Mouse (Mus musculus): ENCODE measurements around the gene Shld1. TPM values are rescaled to one million over a fixed set of nuclear protein-coding genes. Genes with fewer than 3 reads are reported as not detected.

Gene Shld1
- 13.7 and 15.2 TPM in 2 replicates for polyA plus RNA-seq (2015; fragmentation: Nextera tagmentation; extraction: Ambion mirVana)

GRCm38 (mm10) chr2:132686756-132687737, at the start of gene Shld1:
Shld1 (plus strand) TSS chr2:132686931.
- Histone ChIP-seq H3K9me3 (ENCODE audit: control insufficient read depth, low read length) (no peaks in the 10 kb centered on the region), H3K9ac (ENCODE audit: low read depth, low read length) (peak within 1 kb of the TSS; percentile 65), H3K4me1 (ENCODE audit: control insufficient read depth, insufficient read depth, low read length) (peaks cover 3% of the 10 kb centered on the region; the same call in 1 of the 2 replicates), H3K27me3 (replicated peaks; ENCODE audit: control insufficient read depth, insufficient read depth, low read length) (no peaks in the 10 kb centered on the region), H3K36me3 (ENCODE audit: control insufficient read depth, insufficient read depth, low read length) (no peaks in the 10 kb centered on the region), H3K27ac (ENCODE audit: low read length) (peak within 1 kb of the TSS; percentile 78), H3K4me3 (ENCODE audit: low read length) (peak within 1 kb of the TSS; percentile 60), H3K4me2 (ENCODE audit: low read depth, low read length) (peak within 1 kb of the TSS; percentile 57)
- WGBS = 6% methylated on average over 33 of the region's 33 CpGs
- ATAC-seq = peak; percentile 94

- no peak for ATAC-seq
- WGBS = 89% methylated on average over 6 of the region's 6 CpGs
- Histone ChIP-seq H3K4me2 (ENCODE audit: low read depth, low read length) (no peak overlapping the region), H3K9me3 (ENCODE audit: control insufficient read depth, low read length) (no peaks in the 10 kb centered on the region), H3K4me1 (ENCODE audit: control insufficient read depth, insufficient read depth, low read length) (no peaks in the 10 kb centered on the region), H3K27ac (ENCODE audit: low read length) (no peak overlapping the region), H3K27me3 (replicated peaks; ENCODE audit: control insufficient read depth, insufficient read depth, low read length) (no peaks in the 10 kb centered on the region), H3K36me3 (ENCODE audit: control insufficient read depth, insufficient read depth, low read length) (no peaks in the 10 kb centered on the region), H3K9ac (ENCODE audit: low read depth, low read length) (no peak overlapping the region), H3K4me3 (ENCODE audit: low read length) (no peak overlapping the region)
Measured at GRCm38 (mm10) chr2:132638306-132638705, 48.4 kb upstream of the Shld1 start.

DNA sequence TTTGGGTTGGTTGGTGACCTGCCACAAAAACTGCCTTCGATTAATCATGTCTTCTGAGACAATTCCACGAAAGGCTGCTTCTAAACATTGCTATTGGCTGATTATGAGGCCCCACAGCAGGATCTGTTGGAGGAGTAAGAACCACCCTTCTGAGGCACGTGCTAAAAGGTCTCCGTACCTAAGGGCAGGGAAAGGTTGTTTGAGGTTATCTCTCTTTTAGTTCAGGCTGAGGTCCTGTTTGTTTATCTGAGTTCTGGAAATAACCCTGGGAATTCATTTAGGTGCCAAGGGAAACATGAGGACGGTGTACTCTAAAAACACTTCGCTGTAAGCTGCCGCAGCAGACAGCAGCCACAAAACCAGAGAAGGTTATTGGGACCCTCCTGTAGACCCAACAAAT, 47.4 kb upstream of the Shld1 start:
- no peaks in the 10 kb centered on the region for H3K4me1 ChIP-seq (ENCODE audit: control insufficient read depth, insufficient read depth, low read length)
- H3K9ac ChIP-seq (ENCODE audit: low read depth, low read length) = no peak overlapping the region
- H3K4me3 ChIP-seq (ENCODE audit: low read length) = no peak overlapping the region
- H3K9me3 ChIP-seq (ENCODE audit: control insufficient read depth, low read length) = no peaks in the 10 kb centered on the region
- WGBS = 62% methylated on average over 7 of the region's 7 CpGs
- no peak overlapping the region for H3K4me2 ChIP-seq (ENCODE audit: low read depth, low read length)
- no peaks in the 10 kb centered on the region for H3K27me3 ChIP-seq (replicated peaks; ENCODE audit: control insufficient read depth, insufficient read depth, low read length)
- ATAC-seq = no peak
- no peak overlapping the region for H3K27ac ChIP-seq (ENCODE audit: low read length)
- H3K36me3 ChIP-seq (ENCODE audit: control insufficient read depth, insufficient read depth, low read length) = no peaks in the 10 kb centered on the region

DNA sequence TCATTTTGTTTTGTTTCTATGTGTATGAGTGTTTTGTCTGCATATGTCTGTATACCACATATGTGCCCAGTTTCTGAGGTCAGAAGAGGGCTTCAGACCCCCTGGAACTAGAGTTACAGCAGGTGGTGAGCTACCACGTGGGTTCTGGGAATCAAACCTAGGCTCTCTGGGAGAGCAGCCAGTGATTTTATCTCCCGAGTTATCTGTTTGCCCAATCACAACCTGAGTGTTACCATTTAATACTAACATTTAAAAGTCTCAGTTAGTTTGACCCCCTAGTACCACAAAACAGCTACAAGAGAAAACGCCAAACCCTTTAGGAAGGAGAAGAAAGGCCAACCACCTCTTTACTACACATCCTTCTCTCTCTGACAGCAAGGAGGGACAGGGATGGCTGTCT, 45.5 kb upstream of the Shld1 start:
- no peaks in the 10 kb centered on the region for H3K36me3 ChIP-seq (ENCODE audit: control insufficient read depth, insufficient read depth, low read length)
- no peak overlapping the region for H3K4me3 ChIP-seq (ENCODE audit: low read length)
- ATAC-seq = no peak
- WGBS = 55% methylated on average over 3 of the region's 3 CpGs
- no peaks in the 10 kb centered on the region for H3K4me1 ChIP-seq (ENCODE audit: control insufficient read depth, insufficient read depth, low read length)
- no peaks in the 10 kb centered on the region for H3K27me3 ChIP-seq (replicated peaks; ENCODE audit: control insufficient read depth, insufficient read depth, low read length)
- H3K4me2 ChIP-seq (ENCODE audit: low read depth, low read length) = no peak overlapping the region
- H3K9ac ChIP-seq (ENCODE audit: low read depth, low read length) = no peak overlapping the region
- no peaks in the 10 kb centered on the region for H3K9me3 ChIP-seq (ENCODE audit: control insufficient read depth, low read length)
- no peak overlapping the region for H3K27ac ChIP-seq (ENCODE audit: low read length)

DNA sequence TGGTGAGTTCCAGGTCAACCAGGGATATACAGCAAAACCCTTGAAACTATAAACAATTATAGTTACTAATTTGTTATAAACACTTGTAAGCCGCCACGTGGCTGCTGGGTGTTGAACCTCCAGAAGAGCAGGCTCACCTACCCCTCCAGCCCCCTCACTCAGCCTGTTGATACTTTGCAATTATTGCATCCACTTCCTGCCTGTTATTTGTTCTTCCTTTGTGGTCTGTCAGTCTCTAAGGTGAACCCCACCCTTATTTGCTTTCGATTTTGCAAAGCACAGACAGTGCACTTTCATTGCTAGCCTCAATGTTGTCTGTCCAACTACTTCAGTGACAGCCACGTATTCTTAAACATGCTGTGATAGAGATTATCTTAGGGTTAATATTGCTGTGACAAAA, 43.6 kb upstream of the Shld1 start:
- no peak for ATAC-seq

GRCm38 (mm10) chr2:132646856-132647745, 39.6 kb upstream of the Shld1 start:
- Histone ChIP-seq H3K27me3 (replicated peaks; ENCODE audit: control insufficient read depth, insufficient read depth, low read length) (no peaks in the 10 kb centered on the region), H3K4me3 (ENCODE audit: low read length) (no peak overlapping the region), H3K36me3 (ENCODE audit: control insufficient read depth, insufficient read depth, low read length) (no peaks in the 10 kb centered on the region), H3K9ac (ENCODE audit: low read depth, low read length) (no peak overlapping the region), H3K4me2 (ENCODE audit: low read depth, low read length) (no peak overlapping the region), H3K27ac (ENCODE audit: low read length) (no peak overlapping the region), H3K9me3 (ENCODE audit: control insufficient read depth, low read length) (no peaks in the 10 kb centered on the region), H3K4me1 (ENCODE audit: control insufficient read depth, insufficient read depth, low read length) (no peaks in the 10 kb centered on the region)
- ATAC-seq = no peak
- 67% methylated on average over 17 of the region's 17 CpGs for WGBS

More for the DNA sequence above, 43.6 kb upstream of the Shld1 start:
- Histone ChIP-seq H3K4me2 (ENCODE audit: low read depth, low read length) (no peak overlapping the region), H3K4me1 (ENCODE audit: control insufficient read depth, insufficient read depth, low read length) (no peaks in the 10 kb centered on the region), H3K4me3 (ENCODE audit: low read length) (no peak overlapping the region), H3K27ac (ENCODE audit: low read length) (no peak overlapping the region), H3K9ac (ENCODE audit: low read depth, low read length) (no peak overlapping the region), H3K36me3 (ENCODE audit: control insufficient read depth, insufficient read depth, low read length) (no peaks in the 10 kb centered on the region), H3K27me3 (replicated peaks; ENCODE audit: control insufficient read depth, insufficient read depth, low read length) (no peaks in the 10 kb centered on the region), H3K9me3 (ENCODE audit: control insufficient read depth, low read length) (no peaks in the 10 kb centered on the region)
- 39% methylated on average over 4 of the region's 4 CpGs for WGBS

- ATAC-seq = no peak
- Histone ChIP-seq H3K4me2 (ENCODE audit: low read depth, low read length) (no peak overlapping the region), H3K9me3 (ENCODE audit: control insufficient read depth, low read length) (no peaks in the 10 kb centered on the region), H3K4me1 (ENCODE audit: control insufficient read depth, insufficient read depth, low read length) (no peaks in the 10 kb centered on the region), H3K9ac (ENCODE audit: low read depth, low read length) (no peak overlapping the region), H3K27me3 (replicated peaks; ENCODE audit: control insufficient read depth, insufficient read depth, low read length) (no peaks in the 10 kb centered on the region), H3K27ac (ENCODE audit: low read length) (no peak overlapping the region), H3K4me3 (ENCODE audit: low read length) (no peak overlapping the region), H3K36me3 (ENCODE audit: control insufficient read depth, insufficient read depth, low read length) (no peaks in the 10 kb centered on the region)
- WGBS = 90% methylated on average over 10 of the region's 10 CpGs
Measured at GRCm38 (mm10) chr2:132649352-132649870, 37.3 kb upstream of the Shld1 start.

GRCm38 (mm10) chr2:132650546-132650945, 36.2 kb upstream of the Shld1 start:
- Histone ChIP-seq H3K9ac (ENCODE audit: low read depth, low read length) (no peak overlapping the region), H3K9me3 (ENCODE audit: control insufficient read depth, low read length) (no peaks in the 10 kb centered on the region), H3K4me3 (ENCODE audit: low read length) (no peak overlapping the region), H3K27ac (ENCODE audit: low read length) (no peak overlapping the region), H3K27me3 (replicated peaks; ENCODE audit: control insufficient read depth, insufficient read depth, low read length) (no peaks in the 10 kb centered on the region), H3K36me3 (ENCODE audit: control insufficient read depth, insufficient read depth, low read length) (no peaks in the 10 kb centered on the region), H3K4me1 (ENCODE audit: control insufficient read depth, insufficient read depth, low read length) (no peaks in the 10 kb centered on the region), H3K4me2 (ENCODE audit: low read depth, low read length) (no peak overlapping the region)
- ATAC-seq = no peak
- WGBS = 47% methylated on average over 2 of the region's 2 CpGs

DNA sequence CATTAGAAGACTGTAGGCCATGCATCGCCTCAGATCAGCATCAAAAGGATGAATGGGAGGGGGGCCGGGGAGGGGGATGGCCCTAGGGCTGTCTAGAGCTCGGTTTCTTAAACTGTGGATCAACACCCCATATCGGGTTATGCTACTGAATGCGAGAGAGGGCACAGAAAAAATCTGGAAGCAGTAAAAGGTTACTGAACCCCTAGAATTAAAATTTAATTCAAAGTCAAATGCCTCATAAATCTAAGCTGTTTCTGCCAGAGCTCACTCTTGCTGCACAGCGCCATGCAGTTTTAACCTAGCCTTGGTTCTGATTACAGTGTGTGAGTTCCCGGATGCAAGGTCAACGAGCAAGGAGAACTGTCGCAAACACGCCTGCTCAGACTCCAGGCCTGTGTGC, 34.3 kb upstream of the Shld1 start:
- Histone ChIP-seq H3K4me3 (ENCODE audit: low read length) (no peak overlapping the region), H3K36me3 (ENCODE audit: control insufficient read depth, insufficient read depth, low read length) (no peaks in the 10 kb centered on the region), H3K9ac (ENCODE audit: low read depth, low read length) (no peak overlapping the region), H3K27me3 (replicated peaks; ENCODE audit: control insufficient read depth, insufficient read depth, low read length) (no peaks in the 10 kb centered on the region), H3K27ac (ENCODE audit: low read length) (no peak overlapping the region), H3K4me2 (ENCODE audit: low read depth, low read length) (no peak overlapping the region), H3K9me3 (ENCODE audit: control insufficient read depth, low read length) (no peaks in the 10 kb centered on the region), H3K4me1 (ENCODE audit: control insufficient read depth, insufficient read depth, low read length) (no peaks in the 10 kb centered on the region)
- WGBS = 52% methylated on average over 10 of the region's 10 CpGs
- ATAC-seq = no peak

Data from intestine, embryonic 16.5 days (tissue).